Mouse (Mus musculus) telencephalon, adult 2 months (tissue): ENCODE data around the gene Mad1l1.

ENCODE experiments used
- DNase-seq: peaks from one replicate; pipeline ENCODE4 v3.0.0-alpha.2; 2011; ENCODE audit warnings: low read depth, low spot score

Mad1l1 gene

GRCm38 (mm10) chr5:140101409-140102009 is 219.8 kb downstream of the Mad1l1 start:
- DNase-seq, result no peak

GRCm38 (mm10) chr5:140098711-140099110 is 222.6 kb downstream of the Mad1l1 start:
- DNase-seq, result no peak

GRCm38 (mm10) chr5:140095203-140095602 is 226.1 kb downstream of the Mad1l1 start:
- DNase-seq, result no peak

- DNase-seq, result no peak
These were observed 227.9 kb downstream of the Mad1l1 start for GRCm38 (mm10) chr5:140093489-140093888.

GRCm38 (mm10) chr5:140091601-140092000 is 229.8 kb downstream of the Mad1l1 start:
- peak; percentile 81 for DNase-seq

GRCm38 (mm10) chr5:140089263-140089662 is 232.1 kb downstream of the Mad1l1 start:
- DNase-seq, result no peak

GRCm38 (mm10) chr5:140087242-140087641 is 234.1 kb downstream of the Mad1l1 start:
- DNase-seq, result no peak

GRCm38 (mm10) chr5:140084341-140084740 is 237.0 kb downstream of the Mad1l1 start:
- no peak for DNase-seq

- DNase-seq, result no peak
These were observed 237.4 kb downstream of the Mad1l1 start for GRCm38 (mm10) chr5:140083911-140084310.

GRCm38 (mm10) chr5:140082204-140082812 is 239.0 kb downstream of the Mad1l1 start:
- DNase-seq, result no peak

- no peak for DNase-seq
These were observed 240.3 kb downstream of the Mad1l1 start for GRCm38 (mm10) chr5:140081084-140081483.

GRCm38 (mm10) chr5:140079511-140079910 is 241.8 kb downstream of the Mad1l1 start:
- no peak for DNase-seq

- DNase-seq, result no peak
These were observed 242.9 kb downstream of the Mad1l1 start for GRCm38 (mm10) chr5:140078406-140078805.

- DNase-seq, result no peak
These were observed 244.9 kb downstream of the Mad1l1 start for GRCm38 (mm10) chr5:140076438-140076837.

- peak; percentile 33 for DNase-seq
These were observed 247.7 kb downstream of the Mad1l1 start for GRCm38 (mm10) chr5:140073671-140074116.

- no peak for DNase-seq
These were observed 248.1 kb downstream of the Mad1l1 start for GRCm38 (mm10) chr5:140073148-140073670.

- DNase-seq, result no peak
These were observed 252.8 kb downstream of the Mad1l1 start for GRCm38 (mm10) chr5:140068506-140068905.

- no peak for DNase-seq
These were observed 253.3 kb downstream of the Mad1l1 start for GRCm38 (mm10) chr5:140068051-140068450.

- DNase-seq, result no peak
These were observed 254.6 kb downstream of the Mad1l1 start for GRCm38 (mm10) chr5:140066769-140067168.

- DNase-seq, result no peak
These were observed 255.1 kb downstream of the Mad1l1 start for GRCm38 (mm10) chr5:140066281-140066680.

GRCm38 (mm10) chr5:140065281-140065945 is 255.9 kb downstream of the Mad1l1 start:
- DNase-seq, result no peak

GRCm38 (mm10) chr5:140064521-140064920 is 256.8 kb downstream of the Mad1l1 start:
- DNase-seq, result no peak

- no peak for DNase-seq
These were observed 258.5 kb downstream of the Mad1l1 start for GRCm38 (mm10) chr5:140062828-140063227.
